Mouse (Mus musculus) liver, postnatal 0 days (tissue): ENCODE measurements at regions not wholly inside any gene's neighbourhood (a gene's known extent, or its start where the extent isn't known, plus 50 kb on each side); places are given as distances from the start of the nearest gene placed in this dataset.

Source experiments
- CTCF ChIP-seq: sonication (generic); IDR thresholded peaks from 2 replicates; pipeline ENCODE4 v1.5.1; 2016; ENCODE audit warnings: antibody characterized with exemption, low read depth
- EP300 ChIP-seq: IDR thresholded peaks from 2 replicates; pipeline ENCODE4 v1.6.1; 2016; ENCODE audit warnings: antibody characterized with exemption, low read depth, mild to moderate bottlenecking

DNA sequence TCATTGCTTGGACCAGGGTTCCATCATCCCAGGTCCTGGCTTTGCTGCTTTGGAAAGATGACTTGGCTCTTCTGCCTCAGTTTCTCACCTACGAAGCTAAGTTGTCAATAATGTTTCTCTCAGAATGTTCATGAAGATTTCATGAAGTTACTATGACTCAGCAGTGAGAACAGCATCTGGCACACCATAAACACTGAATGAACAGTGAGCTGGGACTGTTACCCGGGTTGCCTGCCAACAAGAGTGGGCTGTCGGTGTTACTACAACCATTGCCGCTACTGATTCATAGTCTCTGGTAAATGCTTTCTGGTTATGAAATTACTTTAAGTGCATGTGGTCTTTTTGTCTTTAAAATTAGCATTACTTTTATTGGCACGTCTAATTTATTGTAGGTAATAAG, 352.0 kb upstream of the Shh start:
- TF ChIP-seq CTCF (no peak), EP300 (no peak)
